Mouse (Mus musculus): ENCODE data around the gene Macc1. TPM values are rescaled to one million over a fixed set of nuclear protein-coding genes. Genes with fewer than 3 reads are reported as not detected.

Gene Macc1
- polyA plus RNA-seq, 1 experiment = not detected

GRCm38 (mm10) chr12:119415900-119416299 is 101.8 kb downstream of the Macc1 start:
- H3K27ac ChIP-seq (replicated peaks; ENCODE audit: low read depth, low read length) = no peak overlapping the region
- H3K4me3 ChIP-seq (ENCODE audit: insufficient read depth, low read depth, low read length) = no peak overlapping the region
- no peaks in the 10 kb centered on the region for H3K4me1 ChIP-seq (ENCODE audit: control insufficient read depth, insufficient read depth, insufficient read length, low read length)

- H3K27ac ChIP-seq (replicated peaks; ENCODE audit: low read depth, low read length) = no peak overlapping the region
- no peak overlapping the region for H3K4me3 ChIP-seq (ENCODE audit: insufficient read depth, low read depth, low read length)
- no peaks in the 10 kb centered on the region for H3K4me1 ChIP-seq (ENCODE audit: control insufficient read depth, insufficient read depth, insufficient read length, low read length)
Observed at GRCm38 (mm10) chr12:119425749-119426148, 111.7 kb downstream of the Macc1 start.

DNA sequence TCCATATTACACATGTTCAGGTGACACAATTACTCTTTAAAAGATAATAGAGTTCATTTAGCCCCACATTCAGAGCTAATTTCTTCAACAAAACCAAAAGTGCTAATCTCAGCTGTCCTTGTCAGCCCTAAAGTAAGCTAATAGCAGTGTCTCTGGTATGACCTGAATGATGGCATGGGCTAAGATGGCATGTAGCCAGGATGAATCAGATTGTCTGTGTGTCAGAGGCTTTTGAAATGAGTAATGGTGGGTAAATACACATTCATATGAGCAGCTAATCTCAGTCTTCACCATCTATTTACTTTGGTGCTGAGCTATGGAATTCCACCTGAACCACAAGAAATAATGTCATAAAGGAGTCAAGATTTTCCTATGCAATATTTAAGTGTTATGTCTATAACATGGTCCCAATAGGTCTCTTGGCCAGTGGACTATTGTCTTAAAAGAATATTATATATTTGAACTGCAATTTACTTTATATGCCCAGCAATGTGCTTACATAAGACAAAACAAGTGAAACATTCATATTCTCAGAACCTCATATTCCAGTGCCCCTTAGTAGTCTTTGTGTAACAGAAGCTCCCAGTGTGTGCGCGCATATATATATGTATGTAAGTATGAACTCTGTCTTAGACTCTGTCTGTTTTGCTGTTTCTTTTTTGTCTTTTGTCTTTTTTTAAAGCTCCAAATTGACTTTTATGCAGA is 112.3 kb downstream of the Macc1 start:
- H3K4me3 ChIP-seq (ENCODE audit: insufficient read depth, low read depth, low read length) = no peak overlapping the region
- no peaks in the 10 kb centered on the region for H3K4me1 ChIP-seq (ENCODE audit: control insufficient read depth, insufficient read depth, insufficient read length, low read length)
- H3K27ac ChIP-seq (replicated peaks; ENCODE audit: low read depth, low read length) = no peak overlapping the region

DNA sequence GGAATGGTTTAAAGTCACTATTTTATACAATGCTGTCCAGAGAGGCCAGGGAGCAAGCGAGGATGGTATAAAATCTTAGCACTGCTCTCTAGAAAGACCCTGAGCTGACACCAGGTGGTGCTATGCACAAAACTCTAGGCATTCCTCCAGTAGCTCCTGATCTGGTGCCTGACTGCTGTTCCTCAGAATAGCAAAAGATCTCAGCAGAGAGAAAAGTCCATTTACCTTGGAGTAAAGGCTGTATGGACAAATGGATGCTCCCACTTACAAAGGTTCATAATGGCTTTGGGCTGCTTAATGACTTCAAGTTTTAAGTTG is 112.8 kb downstream of the Macc1 start:
- Histone ChIP-seq H3K4me1 (ENCODE audit: control insufficient read depth, insufficient read depth, insufficient read length, low read length) (no peaks in the 10 kb centered on the region), H3K4me3 (ENCODE audit: insufficient read depth, low read depth, low read length) (no peak overlapping the region), H3K27ac (replicated peaks; ENCODE audit: low read depth, low read length) (no peak overlapping the region)

DNA sequence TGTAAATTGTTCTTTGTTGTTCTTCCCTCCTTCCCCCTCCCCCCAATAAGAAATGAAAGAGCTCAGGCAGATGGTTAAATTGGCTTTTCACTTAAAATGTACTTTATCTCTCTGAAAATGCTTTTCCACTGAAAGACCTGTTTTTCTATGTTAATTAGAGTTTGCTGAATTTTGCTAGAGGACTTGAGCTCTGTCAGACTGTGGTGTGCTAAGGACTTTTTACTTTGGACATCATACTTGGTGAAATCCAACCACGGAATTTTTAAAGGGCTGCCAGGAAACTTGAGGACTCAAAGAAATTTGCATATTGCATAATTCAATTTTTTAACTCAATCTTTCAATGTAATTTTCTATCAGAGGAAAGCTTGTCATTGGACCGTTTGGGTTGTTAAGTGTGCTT is 126.7 kb downstream of the Macc1 start:
- Histone ChIP-seq H3K4me3 (ENCODE audit: insufficient read depth, low read depth, low read length) (no peak overlapping the region), H3K27ac (replicated peaks; ENCODE audit: low read depth, low read length) (no peak overlapping the region), H3K4me1 (ENCODE audit: control insufficient read depth, insufficient read depth, insufficient read length, low read length) (no peaks in the 10 kb centered on the region)

DNA sequence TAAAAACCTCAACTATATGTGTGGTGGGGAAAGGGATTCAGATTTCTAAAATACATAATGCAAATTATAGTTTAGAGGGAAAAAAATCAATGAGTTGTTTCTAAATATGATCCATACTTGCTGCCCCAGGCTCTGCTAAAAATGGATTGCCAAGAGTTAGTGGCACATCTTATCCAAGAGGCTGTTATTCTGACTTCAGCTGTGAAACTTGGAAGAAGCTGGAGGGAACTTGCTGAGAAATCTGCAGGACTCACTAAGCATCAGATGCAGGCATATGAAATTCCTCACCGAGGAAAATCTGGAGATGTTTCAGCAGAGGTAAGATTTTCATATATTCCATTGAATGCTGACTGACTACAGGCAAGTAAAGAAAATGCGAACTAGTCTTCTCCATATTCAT is 136.0 kb downstream of the Macc1 start:
- Histone ChIP-seq H3K27ac (replicated peaks; ENCODE audit: low read depth, low read length) (no peak overlapping the region), H3K4me1 (ENCODE audit: control insufficient read depth, insufficient read depth, insufficient read length, low read length) (no peaks in the 10 kb centered on the region), H3K4me3 (ENCODE audit: insufficient read depth, low read depth, low read length) (no peak overlapping the region)

DNA sequence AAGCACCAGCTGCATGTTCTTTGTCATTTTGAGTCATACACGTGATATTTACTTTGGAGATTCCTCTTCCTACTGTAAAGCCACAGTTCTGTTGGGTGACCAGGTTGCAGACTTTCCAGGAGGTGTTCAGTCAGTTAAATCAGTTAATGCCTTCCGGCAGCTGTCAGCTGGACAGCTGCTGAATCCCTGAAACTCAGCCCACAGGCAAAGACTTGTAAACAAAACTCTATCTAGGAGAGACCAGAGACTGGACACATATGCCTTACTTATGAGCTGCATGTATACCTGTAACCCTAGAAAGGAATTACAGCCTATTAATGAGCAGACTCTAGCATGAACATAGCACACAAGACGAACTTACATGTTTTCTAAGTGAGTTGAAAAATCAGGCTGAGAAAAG is 137.2 kb downstream of the Macc1 start:
- Histone ChIP-seq H3K4me3 (ENCODE audit: insufficient read depth, low read depth, low read length) (no peak overlapping the region), H3K27ac (replicated peaks; ENCODE audit: low read depth, low read length) (no peak overlapping the region), H3K4me1 (ENCODE audit: control insufficient read depth, insufficient read depth, insufficient read length, low read length) (no peaks in the 10 kb centered on the region)

DNA sequence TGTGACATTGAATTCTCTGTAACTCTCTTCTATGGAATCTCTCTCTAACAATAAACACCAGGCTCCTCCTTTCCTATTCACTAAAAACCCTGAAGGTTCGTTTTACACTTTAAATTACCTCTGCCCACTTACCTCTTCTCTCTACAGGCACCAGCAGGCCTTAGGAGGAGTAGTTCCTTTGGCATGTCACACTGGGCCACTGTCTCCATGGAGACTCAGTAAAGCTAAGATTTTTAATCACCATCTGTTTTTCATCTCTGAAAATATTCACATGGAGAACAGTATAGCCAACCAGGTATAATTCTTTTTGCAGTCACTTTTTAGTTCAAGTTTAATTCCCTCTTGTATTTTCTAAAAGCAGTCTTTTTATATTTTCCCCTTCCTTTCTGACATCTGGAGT is 140.0 kb downstream of the Macc1 start:
- H3K27ac ChIP-seq (replicated peaks; ENCODE audit: low read depth, low read length) = no peak overlapping the region
- H3K4me1 ChIP-seq (ENCODE audit: control insufficient read depth, insufficient read depth, insufficient read length, low read length) = no peaks in the 10 kb centered on the region
- no peak overlapping the region for H3K4me3 ChIP-seq (ENCODE audit: insufficient read depth, low read depth, low read length)

DNA sequence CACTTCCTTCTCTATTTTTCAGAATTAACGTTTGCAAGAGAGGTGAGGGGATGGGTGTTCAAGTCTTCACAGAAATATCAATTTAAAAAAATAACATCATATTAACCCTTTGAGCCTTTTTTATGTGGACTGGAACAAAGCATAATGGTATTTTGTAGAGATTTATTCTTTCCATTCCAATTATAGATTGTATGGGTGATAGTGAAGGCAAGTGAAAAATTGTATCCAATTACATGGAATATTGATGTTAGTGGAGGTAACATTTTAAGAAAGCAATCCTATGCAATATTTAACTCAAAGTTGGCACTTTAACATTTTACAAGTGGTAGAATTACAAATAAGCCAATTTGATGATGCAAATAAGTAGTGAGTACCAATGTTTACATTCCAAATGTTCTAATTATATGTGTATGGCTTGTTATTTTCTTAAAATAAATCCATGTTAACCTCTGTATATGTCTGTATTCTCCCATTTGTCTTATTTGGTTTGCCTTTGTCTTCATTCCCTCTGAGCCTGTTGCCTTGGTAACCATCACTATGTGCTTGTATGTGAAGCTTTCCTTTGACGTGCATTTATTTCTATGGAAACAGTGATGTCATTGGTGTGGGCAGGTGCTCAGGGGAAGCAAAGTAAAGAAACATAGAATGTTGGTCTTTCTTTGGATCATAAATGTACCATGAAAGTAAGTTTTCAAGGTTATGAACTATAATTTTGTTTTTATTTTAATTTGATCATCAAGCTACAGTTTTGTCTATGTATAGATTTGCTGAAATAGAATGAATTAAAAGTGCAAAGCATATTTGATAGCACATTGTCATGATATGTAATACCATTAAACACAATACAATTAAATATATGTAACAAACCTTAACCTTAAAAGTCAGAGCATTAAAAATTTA is 150.2 kb downstream of the Macc1 start:
- Histone ChIP-seq H3K27ac (replicated peaks; ENCODE audit: low read depth, low read length) (no peak overlapping the region), H3K4me1 (ENCODE audit: control insufficient read depth, insufficient read depth, insufficient read length, low read length) (no peaks in the 10 kb centered on the region), H3K4me3 (ENCODE audit: insufficient read depth, low read depth, low read length) (no peak overlapping the region)

DNA sequence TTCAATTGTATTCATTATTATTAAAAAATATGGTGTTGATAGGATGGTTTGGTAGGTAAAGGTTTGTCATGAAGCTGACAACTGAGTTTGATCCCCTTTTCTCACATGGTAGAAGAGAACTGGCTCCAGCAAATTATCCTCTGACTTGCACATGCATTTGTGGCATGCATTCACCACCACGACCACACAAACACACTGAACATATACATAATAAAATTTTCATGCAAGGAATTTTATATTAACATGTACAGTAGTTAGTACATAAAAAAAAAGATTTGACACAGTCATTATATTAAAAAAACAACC is 150.8 kb downstream of the Macc1 start:
- Histone ChIP-seq H3K27ac (replicated peaks; ENCODE audit: low read depth, low read length) (no peak overlapping the region), H3K4me1 (ENCODE audit: control insufficient read depth, insufficient read depth, insufficient read length, low read length) (no peaks in the 10 kb centered on the region), H3K4me3 (ENCODE audit: insufficient read depth, low read depth, low read length) (no peak overlapping the region)

DNA sequence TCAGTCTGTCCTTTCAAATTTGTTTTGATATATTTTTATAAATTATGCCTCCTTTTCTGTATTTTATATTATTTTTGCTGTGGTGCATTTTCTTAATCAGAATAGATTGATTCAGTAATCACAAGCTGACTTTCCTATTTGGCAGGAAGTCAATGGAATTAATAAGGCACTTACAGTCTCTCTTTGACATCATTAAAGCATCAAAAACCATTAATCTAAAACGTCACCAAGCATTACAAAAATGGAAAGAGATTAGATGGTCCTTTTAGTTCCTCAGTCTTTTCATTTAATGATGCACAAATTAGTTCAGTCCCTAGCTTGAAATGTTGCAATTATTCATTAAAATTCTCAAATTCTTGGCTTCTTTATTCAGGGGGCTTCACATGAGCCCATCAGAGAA is 153.6 kb downstream of the Macc1 start:
- Histone ChIP-seq H3K4me3 (ENCODE audit: insufficient read depth, low read depth, low read length) (no peak overlapping the region), H3K27ac (replicated peaks; ENCODE audit: low read depth, low read length) (no peak overlapping the region)

DNA sequence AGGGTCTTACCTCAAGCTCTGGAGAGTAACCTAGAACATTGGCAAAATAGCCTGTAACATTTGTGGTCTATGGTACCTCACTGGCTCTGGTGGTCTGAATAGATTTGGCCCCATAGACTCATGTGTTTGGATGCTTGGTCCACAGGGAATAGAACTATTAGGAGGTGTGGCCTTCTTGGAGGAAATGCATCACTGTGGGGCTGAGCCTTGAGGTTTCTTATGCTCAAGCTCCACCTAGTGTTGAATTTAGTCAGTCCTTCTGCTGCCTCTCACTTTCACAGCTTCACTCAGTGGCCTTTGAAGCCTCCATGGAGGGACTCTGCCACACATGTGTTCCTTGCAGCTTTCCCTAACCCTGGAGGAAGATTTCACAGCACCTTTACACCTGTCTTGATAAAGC is 156.2 kb downstream of the Macc1 start:
- Histone ChIP-seq H3K4me1 (ENCODE audit: control insufficient read depth, insufficient read depth, insufficient read length, low read length) (no peaks in the 10 kb centered on the region), H3K27ac (replicated peaks; ENCODE audit: low read depth, low read length) (no peak overlapping the region), H3K4me3 (ENCODE audit: insufficient read depth, low read depth, low read length) (no peak overlapping the region)

More for the DNA sequence above, 153.6 kb downstream of the Macc1 start:
- no peaks in the 10 kb centered on the region for H3K4me1 ChIP-seq (ENCODE audit: control insufficient read depth, insufficient read depth, insufficient read length, low read length)

DNA sequence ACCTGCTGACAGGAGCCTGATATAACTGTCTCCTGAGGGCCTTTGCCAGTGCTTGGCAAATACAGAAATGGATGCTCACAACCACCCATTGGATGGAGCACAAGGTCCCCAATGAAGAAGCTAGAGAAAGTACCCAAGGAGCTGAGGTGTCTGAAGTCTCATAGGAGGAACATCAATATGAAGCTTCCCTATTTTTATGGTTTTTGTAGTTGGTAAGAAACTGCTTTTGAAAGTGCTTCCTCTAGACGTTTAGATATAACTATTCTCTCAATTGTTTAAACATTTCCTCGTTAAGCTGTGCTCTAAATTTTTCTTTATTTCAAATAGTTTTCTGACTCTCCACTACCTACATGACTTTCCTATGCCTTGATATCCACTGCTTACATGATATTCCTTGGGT is 169.2 kb downstream of the Macc1 start:
- no peaks in the 10 kb centered on the region for H3K4me1 ChIP-seq (ENCODE audit: control insufficient read depth, insufficient read depth, insufficient read length, low read length)
- H3K27ac ChIP-seq (replicated peaks; ENCODE audit: low read depth, low read length) = no peak overlapping the region
- no peak overlapping the region for H3K4me3 ChIP-seq (ENCODE audit: insufficient read depth, low read depth, low read length)

GRCm38 (mm10) chr12:119483922-119484631 is 170.0 kb downstream of the Macc1 start:
- Histone ChIP-seq H3K4me3 (ENCODE audit: insufficient read depth, low read depth, low read length) (no peak overlapping the region), H3K27ac (replicated peaks; ENCODE audit: low read depth, low read length) (no peak overlapping the region), H3K4me1 (ENCODE audit: control insufficient read depth, insufficient read depth, insufficient read length, low read length) (no peaks in the 10 kb centered on the region)

DNA sequence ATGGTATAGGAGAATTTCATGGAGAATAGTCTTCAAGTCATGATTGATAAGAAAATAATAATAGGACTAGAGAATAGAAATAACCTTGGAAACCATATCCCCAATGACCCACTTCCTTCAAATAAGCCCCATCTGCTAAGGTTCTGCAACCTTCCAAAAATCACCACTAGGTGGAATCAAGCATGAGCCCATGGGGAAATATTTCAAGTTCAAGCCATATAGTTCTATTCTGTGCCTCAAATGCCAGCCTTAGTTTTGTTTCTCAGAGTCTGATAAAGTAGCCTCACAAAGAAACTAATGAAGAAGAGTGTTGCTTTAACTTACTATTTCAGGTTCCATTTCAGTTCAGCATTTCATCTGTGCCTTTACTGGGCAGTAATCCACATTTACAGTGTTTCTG is 197.1 kb downstream of the Macc1 start:
- H3K4me1 ChIP-seq (ENCODE audit: control insufficient read depth, insufficient read depth, insufficient read length, low read length) = no peaks in the 10 kb centered on the region
- no peak overlapping the region for H3K27ac ChIP-seq (replicated peaks; ENCODE audit: low read depth, low read length)
- H3K4me3 ChIP-seq (ENCODE audit: insufficient read depth, low read depth, low read length) = no peak overlapping the region

All from brown adipose tissue, adult 24 weeks (tissue).